Mouse (Mus musculus) kidney, postnatal 10 days (tissue): ENCODE measurements around the gene Lhfpl2.

Experiments
- DNase-seq: peaks from one replicate; pipeline ENCODE4 v3.0.0; 2021; ENCODE audit warnings: mixed read lengths

The Lhfpl2 gene

GRCm38 (mm10) chr13:94099087-94099486, 41.5 kb downstream of the Lhfpl2 start:
- no peak for DNase-seq

GRCm38 (mm10) chr13:94100361-94100760, 42.8 kb downstream of the Lhfpl2 start:
- DNase-seq: no peak

GRCm38 (mm10) chr13:94101020-94101571, 43.5 kb downstream of the Lhfpl2 start:
- no peak for DNase-seq

GRCm38 (mm10) chr13:94104866-94105475, 47.4 kb downstream of the Lhfpl2 start:
- DNase-seq: no peak

- no peak for DNase-seq
Observed at GRCm38 (mm10) chr13:94106431-94106830, 48.8 kb downstream of the Lhfpl2 start.

- DNase-seq: no peak
Observed at GRCm38 (mm10) chr13:94106983-94107382, 49.4 kb downstream of the Lhfpl2 start.

- DNase-seq: no peak
Observed at GRCm38 (mm10) chr13:94110556-94110955, 53.0 kb downstream of the Lhfpl2 start.

- peak; percentile 90 for DNase-seq
Observed at GRCm38 (mm10) chr13:94115476-94115875, 57.9 kb downstream of the Lhfpl2 start.

- peak; percentile 55 for DNase-seq
Observed at GRCm38 (mm10) chr13:94116705-94117410, 59.3 kb downstream of the Lhfpl2 start.

GRCm38 (mm10) chr13:94117522-94117921, 59.9 kb downstream of the Lhfpl2 start:
- DNase-seq: no peak

- DNase-seq: no peak
Observed at GRCm38 (mm10) chr13:94118091-94118490, 60.5 kb downstream of the Lhfpl2 start.

GRCm38 (mm10) chr13:94119309-94119708, 61.7 kb downstream of the Lhfpl2 start:
- DNase-seq: no peak

- DNase-seq: peak; percentile 51
Observed at GRCm38 (mm10) chr13:94122703-94123592, 65.4 kb downstream of the Lhfpl2 start.

GRCm38 (mm10) chr13:94130394-94130793, 72.8 kb downstream of the Lhfpl2 start:
- DNase-seq: peak; percentile 19

GRCm38 (mm10) chr13:94131135-94131534, 73.5 kb downstream of the Lhfpl2 start:
- DNase-seq: no peak

GRCm38 (mm10) chr13:94132187-94132995, 74.8 kb downstream of the Lhfpl2 start:
- peak; percentile 63 for DNase-seq

- DNase-seq: no peak
Observed at GRCm38 (mm10) chr13:94134646-94135045, 77.0 kb downstream of the Lhfpl2 start.

GRCm38 (mm10) chr13:94135180-94135579, 77.6 kb downstream of the Lhfpl2 start:
- peak; percentile 78 for DNase-seq

GRCm38 (mm10) chr13:94139713-94140445, 82.3 kb downstream of the Lhfpl2 start:
- DNase-seq: no peak

GRCm38 (mm10) chr13:94140446-94140845, 82.8 kb downstream of the Lhfpl2 start:
- DNase-seq: peak; percentile 59

- peak; percentile 76 for DNase-seq
Observed at GRCm38 (mm10) chr13:94143063-94143652, 85.6 kb downstream of the Lhfpl2 start.
